Mouse (Mus musculus): Measurements from ENCODE around the gene Commd6.

DNA sequence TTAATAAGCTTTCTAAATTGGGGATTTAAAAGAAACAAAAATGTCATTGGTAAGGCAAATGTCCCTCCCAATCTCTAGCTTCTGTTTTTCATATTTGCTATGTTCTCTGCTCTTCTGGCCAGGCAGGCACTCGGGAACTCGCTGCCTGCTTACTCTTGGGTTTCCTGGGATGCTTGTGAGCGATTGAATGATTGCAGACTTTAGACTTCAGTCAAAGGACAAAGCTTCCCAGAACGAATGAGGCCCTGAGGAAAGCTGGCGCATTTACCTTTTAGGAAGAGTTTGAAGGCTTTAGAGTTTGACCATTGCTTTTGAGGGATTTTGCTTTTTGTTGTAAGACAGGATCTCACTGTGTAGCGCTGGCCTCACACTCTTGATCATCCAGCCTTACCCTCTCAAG, 47.2 kb upstream of the Commd6 start:
- no peak for TF ChIP-seq GATA1 (IDR thresholded peaks at IDR 0.05; ENCODE audit: low read length)
- TF ChIP-seq TAL1 (IDR thresholded peaks at IDR 0.05; ENCODE audit: low read length): no peak
